Mouse (Mus musculus) forebrain, embryonic 16.5 days (tissue): Measurements from ENCODE around the gene Gorasp2. TPM values are rescaled to one million over a fixed set of nuclear protein-coding genes. Genes with fewer than 3 reads are reported as not detected.

Experiments used
- ATAC-seq: fragments of 200-750 bp; cut with Nextera tagmentation; 2 replicates; pipeline ENCODE4 v1.8.0; 2017; ENCODE audit warnings: mild to moderate bottlenecking, moderate library complexity
- H3K27ac ChIP-seq: fragments of 300-500 bp; sonication (generic); 2 replicates; pipeline ENCODE4 v1.5.1; 2014; ENCODE audit warnings: low read length, control low read depth
- H3K27me3 ChIP-seq: fragments of 300-500 bp; sonication (generic); replicated peaks from 2 replicates; pipeline ENCODE4 v1.6.1; 2014; ENCODE audit warnings: low read length; ENCODE audit not compliant: control insufficient read depth, insufficient read depth
- H3K36me3 ChIP-seq: fragments of 300-500 bp; sonication (generic); 2 replicates; pipeline ENCODE4 v1.6.1; 2014; ENCODE audit not compliant: control insufficient read depth, insufficient read depth
- H3K4me1 ChIP-seq: fragments of 300-500 bp; sonication (generic); replicated peaks from 2 replicates; pipeline ENCODE4 v1.6.1; 2014; ENCODE audit warnings: low read length; ENCODE audit not compliant: control insufficient read depth, insufficient read depth
- H3K4me2 ChIP-seq: fragments of 300-500 bp; sonication (generic); 2 replicates; pipeline ENCODE4 v1.6.1; 2014; ENCODE audit warnings: mild to moderate bottlenecking, low read length, control low read depth
- H3K4me3 ChIP-seq: fragments of 300-500 bp; sonication (generic); replicated peaks from 2 replicates; pipeline ENCODE4 v1.5.1; 2014; ENCODE audit warnings: mild to moderate bottlenecking, low read length, control low read depth
- H3K9ac ChIP-seq: fragments of 300-500 bp; sonication (generic); replicated peaks from 2 replicates; pipeline ENCODE4 v1.6.1; 2014; ENCODE audit warnings: low read depth, low read length, control low read depth
- H3K9me3 ChIP-seq: fragments of 300-500 bp; sonication (generic); 2 replicates; pipeline ENCODE4 v1.6.1; 2016; ENCODE audit warnings: low read length; ENCODE audit not compliant: control insufficient read depth
- WGBS: fragments of 180-500 bp; shearing (Covaris S2); extraction: QIAGEN DNeasy Blood & Tissue Kit; methylation state at CpG from one replicate; pipeline ENCODE4 v1.1.7; 2014; 5-methylcytosine and 5-hydroxymethylcytosine counted together
- polyA plus RNA-seq: library from polyadenylated mRNA; unstranded; fragments of >200 nt; fragmentation: Nextera tagmentation; extraction: Ambion mirVana; gene quantifications from 2 replicates; pipeline ENCODE4 v1.2.1, GENCODE M21; 2015

Gorasp2 gene
- polyA plus RNA-seq, 1 experiment from 2014 or later: 134 TPM

- ATAC-seq: peak; percentile 86
- H3K4me3 ChIP-seq: peak overlapping the region; percentile 17; the same call in 1 of the 2 replicates
- H3K36me3 ChIP-seq: no peaks in the 10 kb centered on the region
- H3K27me3 ChIP-seq: no peaks in the 10 kb centered on the region
- H3K4me2 ChIP-seq: peak overlapping the region; percentile 43
- peaks cover 7% of the 10 kb centered on the region; the same call in 1 of the 2 replicates for H3K4me1 ChIP-seq
- WGBS: 7% methylated on average over 10 of the region's 10 CpGs
- H3K27ac ChIP-seq: no peak overlapping the region
- H3K9ac ChIP-seq: peak overlapping the region; percentile 9; the same call in 1 of the 2 replicates
- H3K9me3 ChIP-seq: no peaks in the 10 kb centered on the region
These were observed 32.0 kb upstream of the Gorasp2 start for GRCm38 (mm10) chr2:70629339-70629761.

DNA sequence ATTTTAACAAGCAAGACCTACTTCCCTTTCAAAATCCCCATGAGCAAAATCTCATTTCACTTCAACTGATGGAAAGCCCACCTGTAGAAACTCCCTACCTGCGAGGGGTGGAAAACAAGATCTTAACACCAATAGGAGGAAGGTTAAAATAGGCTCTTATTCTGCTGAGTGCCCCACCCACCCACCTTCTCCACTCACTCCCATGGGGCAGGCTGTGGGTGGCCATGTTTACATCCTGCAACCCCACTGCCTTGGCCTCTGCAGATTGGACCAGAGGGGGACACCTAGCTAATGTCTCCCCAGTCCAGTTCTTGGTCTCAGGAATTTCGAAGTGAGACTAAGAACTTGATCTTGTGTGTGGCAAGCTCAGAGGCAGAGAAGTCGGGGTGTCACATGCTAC is 31.5 kb upstream of the Gorasp2 start:
- H3K4me1 ChIP-seq: peaks cover 7% of the 10 kb centered on the region; the same call in 1 of the 2 replicates
- no peaks in the 10 kb centered on the region for H3K27me3 ChIP-seq
- no peak overlapping the region for H3K4me3 ChIP-seq
- WGBS: 78% methylated on average over 3 of the region's 3 CpGs
- no peaks in the 10 kb centered on the region for H3K36me3 ChIP-seq
- H3K27ac ChIP-seq: no peak overlapping the region
- no peaks in the 10 kb centered on the region for H3K9me3 ChIP-seq
- H3K9ac ChIP-seq: no peak overlapping the region
- ATAC-seq: no peak
- H3K4me2 ChIP-seq: peak overlapping the region; percentile 43

GRCm38 (mm10) chr2:70631321-70631720 is 30.1 kb upstream of the Gorasp2 start:
- H3K9me3 ChIP-seq: no peaks in the 10 kb centered on the region
- H3K4me2 ChIP-seq: no peak overlapping the region
- 94% methylated on average over 1 of the region's 1 CpGs for WGBS
- H3K9ac ChIP-seq: no peak overlapping the region
- H3K4me1 ChIP-seq: peaks cover 7% of the 10 kb centered on the region; the same call in 1 of the 2 replicates
- H3K27me3 ChIP-seq: no peaks in the 10 kb centered on the region
- H3K4me3 ChIP-seq: no peak overlapping the region
- H3K27ac ChIP-seq: no peak overlapping the region
- H3K36me3 ChIP-seq: no peaks in the 10 kb centered on the region
- ATAC-seq: no peak

DNA sequence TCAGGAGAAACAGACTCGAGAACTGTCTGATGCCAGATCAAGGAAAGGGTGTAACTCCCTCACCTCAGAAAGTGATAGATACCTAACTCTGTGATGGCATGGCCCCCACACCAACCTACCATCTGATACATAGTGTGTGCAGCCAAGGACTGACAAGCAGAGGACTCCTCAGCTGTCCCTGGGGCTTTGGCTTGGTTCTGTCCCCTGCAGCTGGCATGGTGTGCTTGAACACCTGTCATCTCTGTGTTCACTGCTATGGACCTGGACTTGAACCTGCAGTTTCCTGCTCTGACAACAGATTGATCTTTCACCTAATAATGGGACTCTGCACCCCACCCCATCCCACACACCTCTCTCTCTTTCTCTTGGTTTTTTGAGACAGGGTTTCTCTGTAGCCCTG is 29.0 kb upstream of the Gorasp2 start:
- no peaks in the 10 kb centered on the region for H3K27me3 ChIP-seq
- H3K4me3 ChIP-seq: no peak overlapping the region
- 86% methylated on average over 1 of the region's 1 CpGs for WGBS
- H3K9me3 ChIP-seq: no peaks in the 10 kb centered on the region
- no peak overlapping the region for H3K4me2 ChIP-seq
- H3K36me3 ChIP-seq: no peaks in the 10 kb centered on the region
- H3K27ac ChIP-seq: no peak overlapping the region
- H3K9ac ChIP-seq: no peak overlapping the region
- ATAC-seq: no peak
- peaks cover 7% of the 10 kb centered on the region; the same call in 1 of the 2 replicates for H3K4me1 ChIP-seq

GRCm38 (mm10) chr2:70634028-70634690 is 27.2 kb upstream of the Gorasp2 start:
- no peak for ATAC-seq
- H3K9ac ChIP-seq: no peak overlapping the region
- H3K9me3 ChIP-seq: peaks cover 3% of the 10 kb centered on the region; the same call in 1 of the 2 replicates
- no peak overlapping the region for H3K4me2 ChIP-seq
- H3K4me1 ChIP-seq: peaks cover 6% of the 10 kb centered on the region; the same call in 1 of the 2 replicates
- no peaks in the 10 kb centered on the region for H3K27me3 ChIP-seq
- H3K27ac ChIP-seq: no peak overlapping the region
- H3K36me3 ChIP-seq: no peaks in the 10 kb centered on the region
- 83% methylated on average over 5 of the region's 5 CpGs for WGBS
- H3K4me3 ChIP-seq: no peak overlapping the region

DNA sequence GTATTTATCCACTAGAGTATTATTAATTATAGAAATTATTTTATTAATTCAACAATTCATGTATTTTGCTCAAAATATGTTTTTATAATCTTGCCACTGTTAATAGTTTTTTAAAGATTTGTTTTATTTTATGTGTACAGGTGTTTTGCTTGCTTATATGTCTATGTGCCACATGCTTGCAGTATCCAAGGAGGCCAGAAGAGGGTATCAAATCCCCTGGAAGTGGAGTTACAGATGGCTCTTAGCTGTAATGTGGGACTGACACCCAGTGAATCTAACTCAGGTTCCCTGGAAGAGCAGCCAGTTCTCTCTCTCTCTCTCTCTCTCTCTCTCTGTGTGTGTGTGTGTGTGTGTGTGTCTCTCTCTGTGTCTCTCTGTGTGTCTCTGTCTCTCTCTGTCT is 20.4 kb upstream of the Gorasp2 start:
- no peaks in the 10 kb centered on the region for H3K36me3 ChIP-seq
- no peak for ATAC-seq
- H3K9ac ChIP-seq: no peak overlapping the region
- H3K4me1 ChIP-seq: peaks cover 7% of the 10 kb centered on the region
- no peak overlapping the region for H3K4me2 ChIP-seq
- no peak overlapping the region for H3K4me3 ChIP-seq
- no peak overlapping the region for H3K27ac ChIP-seq
- H3K27me3 ChIP-seq: no peaks in the 10 kb centered on the region
- H3K9me3 ChIP-seq: peaks cover 3% of the 10 kb centered on the region; the same call in 1 of the 2 replicates

DNA sequence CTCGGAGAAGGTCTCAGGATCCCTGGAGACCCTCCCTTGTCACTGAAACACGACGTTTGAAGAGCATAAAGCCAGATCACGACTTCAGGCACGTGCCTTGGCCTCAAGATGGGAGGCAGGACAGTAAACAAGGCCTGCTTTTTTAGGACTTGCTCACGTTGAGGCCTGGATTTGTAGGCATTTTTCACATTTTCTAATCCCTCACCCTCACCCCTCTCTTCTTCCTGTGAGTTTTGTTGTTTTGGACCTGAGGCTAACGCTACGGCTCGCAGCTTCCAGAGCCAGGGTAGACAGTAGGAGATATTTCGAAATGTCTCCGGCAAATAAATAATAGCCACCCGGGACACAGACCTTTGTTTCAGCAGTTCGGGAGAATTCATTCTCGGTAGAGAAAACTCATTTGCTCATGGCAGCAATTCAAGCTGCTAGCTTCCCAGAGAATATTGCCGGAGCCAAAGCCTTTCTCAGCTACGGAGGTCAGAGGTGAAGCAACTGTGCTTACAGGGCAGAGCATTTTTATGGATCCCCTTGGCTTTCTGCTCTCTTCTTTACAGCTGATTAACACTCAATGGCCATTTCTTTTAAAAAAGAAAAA is 18.3 kb upstream of the Gorasp2 start:
- Histone ChIP-seq H3K4me3 (no peak overlapping the region), H3K9me3 (no peaks in the 10 kb centered on the region), H3K9ac (no peak overlapping the region), H3K4me2 (no peak overlapping the region), H3K27ac (no peak overlapping the region), H3K27me3 (no peaks in the 10 kb centered on the region), H3K36me3 (no peaks in the 10 kb centered on the region), H3K4me1 (peaks cover 7% of the 10 kb centered on the region)
- ATAC-seq: no peak
- WGBS: 37% methylated on average over 16 of the region's 16 CpGs

GRCm38 (mm10) chr2:70645266-70645780 is 16.1 kb upstream of the Gorasp2 start:
- no peaks in the 10 kb centered on the region for H3K36me3 ChIP-seq
- no peak overlapping the region for H3K27ac ChIP-seq
- H3K4me2 ChIP-seq: no peak overlapping the region
- H3K4me3 ChIP-seq: no peak overlapping the region
- no peak for ATAC-seq
- WGBS: 55% methylated on average over 6 of the region's 6 CpGs
- H3K27me3 ChIP-seq: no peaks in the 10 kb centered on the region
- H3K9ac ChIP-seq: no peak overlapping the region
- no peaks in the 10 kb centered on the region for H3K9me3 ChIP-seq
- peaks cover 7% of the 10 kb centered on the region for H3K4me1 ChIP-seq

DNA sequence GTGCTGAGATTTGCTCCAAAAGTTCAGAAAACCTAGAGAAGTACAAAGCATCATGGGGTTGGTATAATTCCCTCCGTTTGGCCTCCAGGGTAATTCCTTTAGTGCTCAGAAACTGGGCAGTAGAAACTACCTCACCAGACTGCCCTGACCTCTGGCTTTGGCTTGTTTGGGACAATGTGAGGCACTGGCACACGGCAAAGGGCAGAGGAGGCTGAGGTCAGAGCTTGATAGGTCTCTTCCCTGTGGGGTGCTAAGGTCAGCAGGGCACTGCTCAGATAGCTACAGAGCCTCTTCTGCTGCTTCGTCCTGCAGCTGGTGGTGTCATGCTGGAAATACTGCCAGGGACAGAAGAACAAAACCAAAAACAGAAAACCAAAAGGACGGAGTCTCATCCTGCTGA is 13.7 kb upstream of the Gorasp2 start:
- no peak overlapping the region for H3K27ac ChIP-seq
- peaks cover 7% of the 10 kb centered on the region for H3K4me1 ChIP-seq
- no peak for ATAC-seq
- no peak overlapping the region for H3K9ac ChIP-seq
- H3K27me3 ChIP-seq: no peaks in the 10 kb centered on the region
- no peak overlapping the region for H3K4me3 ChIP-seq
- no peaks in the 10 kb centered on the region for H3K36me3 ChIP-seq
- H3K4me2 ChIP-seq: no peak overlapping the region
- WGBS: 59% methylated on average over 4 of the region's 4 CpGs
- H3K9me3 ChIP-seq: no peaks in the 10 kb centered on the region
